Mouse (Mus musculus) liver, adult 2 months (tissue): Measurements from ENCODE around the gene Pgam1.

Source experiments
- CTCF ChIP-seq: fragments of 200-500 bp; IDR thresholded peaks from 2 replicates; pipeline ENCODE4 v1.5.1; 2011; ENCODE audit warnings: low read depth, low read length, control low read depth
- POLR2A ChIP-seq: fragments of 200-500 bp; IDR thresholded peaks from 2 replicates; pipeline ENCODE4 v1.6.1; 2011; ENCODE audit warnings: low read length, control low read depth; ENCODE audit not compliant: insufficient read depth; ENCODE audit errors: extremely low read depth

DNA sequence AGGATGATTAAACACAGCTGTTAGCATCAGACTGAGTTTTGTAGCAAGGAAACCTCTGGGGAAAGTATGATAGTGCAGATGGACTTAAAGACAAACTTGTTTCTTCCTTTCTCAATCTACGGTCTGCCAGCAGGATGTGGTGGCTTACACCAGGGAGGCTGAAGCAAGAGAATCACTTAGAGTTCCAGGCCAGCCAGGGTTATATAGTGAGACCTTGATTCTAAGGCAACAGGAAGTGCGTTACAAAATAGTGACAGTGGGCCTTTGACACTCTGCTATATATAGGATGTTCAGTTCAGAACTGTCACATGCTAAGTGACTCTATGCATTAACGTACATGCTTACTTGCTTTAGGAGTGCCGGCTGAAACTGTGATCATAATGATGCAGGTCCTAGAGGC lies 5.1 kb downstream of the Pgam1 start:
- no peak for TF ChIP-seq CTCF
- no peak for TF ChIP-seq POLR2A
